Mouse (Mus musculus): ENCODE results near the gene Insr.

Insr gene

GRCm38 (mm10) chr8:3278934-3279720 is at the start of gene Insr:
Gene Insr (minus strand): TSS chr8:3279617.
- under 1% methylated on average over 61 of the region's 61 CpGs for WGBS

- WGBS = 60% methylated on average over 8 of the region's 8 CpGs
Observed at GRCm38 (mm10) chr8:3327538-3328245, 48.3 kb upstream of the Insr start.

GRCm38 (mm10) chr8:3327056-3327455 is 47.6 kb upstream of the Insr start:
- WGBS = 88% methylated on average over 1 of the region's 1 CpGs

DNA sequence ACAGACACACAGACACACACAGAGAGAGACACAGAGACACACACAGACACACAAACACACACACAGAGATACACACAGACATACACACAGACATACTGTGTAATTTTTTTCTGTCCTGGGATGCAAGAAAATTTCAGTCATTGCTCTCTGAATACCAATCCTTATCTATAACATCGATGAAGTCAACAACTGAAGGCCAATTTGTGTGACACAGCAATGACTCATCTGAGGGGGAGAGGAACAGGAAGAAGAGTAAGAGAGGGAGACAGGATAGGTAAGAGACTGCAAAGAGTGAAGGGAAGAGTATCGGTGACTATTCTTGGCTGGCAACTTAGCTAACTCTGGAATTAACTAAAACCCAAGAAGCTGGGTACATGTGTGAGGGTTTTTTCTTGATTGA is 44.8 kb upstream of the Insr start:
- WGBS = 69% methylated on average over 2 of the region's 2 CpGs

DNA sequence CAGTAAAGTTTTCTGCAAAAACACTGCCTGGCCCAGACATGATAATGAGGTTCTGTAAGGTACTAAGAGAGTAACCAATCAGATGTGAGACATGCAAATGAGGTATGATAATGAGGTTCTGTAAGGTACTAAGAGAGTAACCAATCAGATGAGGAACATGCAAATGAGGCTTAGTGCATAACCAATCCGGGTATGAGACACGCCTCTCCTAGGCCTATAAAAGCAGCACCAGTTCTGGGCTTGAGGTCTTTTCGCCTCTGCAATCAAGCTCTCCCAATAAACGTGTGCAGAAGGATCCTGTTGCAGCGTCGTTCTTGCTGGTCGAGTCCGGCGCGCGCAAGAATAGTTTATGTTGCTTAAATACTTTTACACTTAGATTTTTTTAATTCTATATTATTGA is 39.9 kb upstream of the Insr start:
- WGBS = 91% methylated on average over 11 of the region's 11 CpGs

- WGBS = 93% methylated on average over 5 of the region's 5 CpGs
Observed at GRCm38 (mm10) chr8:3316585-3316984, 37.2 kb upstream of the Insr start.

GRCm38 (mm10) chr8:3314345-3314744 is 34.9 kb upstream of the Insr start:
- 85% methylated on average over 2 of the region's 2 CpGs for WGBS

DNA sequence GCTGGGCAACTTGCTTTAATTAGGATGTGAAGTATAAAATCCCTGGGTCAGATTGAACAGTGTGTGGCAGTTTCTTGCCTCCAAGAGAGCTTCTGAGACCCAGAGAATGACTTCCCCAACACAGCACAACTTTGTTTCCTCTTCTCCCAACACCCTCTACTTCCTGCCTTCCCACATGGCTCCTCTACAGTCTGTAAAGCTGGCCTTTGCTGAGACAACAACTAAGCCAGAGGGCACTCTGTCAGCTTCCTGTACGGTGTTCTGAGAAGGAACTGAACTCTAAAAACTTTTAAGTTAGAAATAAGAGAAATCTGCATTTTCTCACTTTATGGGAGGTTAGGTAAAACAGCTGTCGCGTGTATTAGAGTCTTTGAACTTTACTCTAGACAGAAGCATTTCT is 34.4 kb upstream of the Insr start:
- 72% methylated on average over 3 of the region's 3 CpGs for WGBS

GRCm38 (mm10) chr8:3313417-3313816 is 34.0 kb upstream of the Insr start:
- 62% methylated on average over 1 of the region's 1 CpGs for WGBS

GRCm38 (mm10) chr8:3311482-3311881 is 32.1 kb upstream of the Insr start:
- 79% methylated on average over 4 of the region's 4 CpGs for WGBS

- 89% methylated on average over 11 of the region's 11 CpGs for WGBS
Observed at GRCm38 (mm10) chr8:3309636-3310035, 30.2 kb upstream of the Insr start.

GRCm38 (mm10) chr8:3308205-3308800 is 28.9 kb upstream of the Insr start:
- 89% methylated on average over 13 of the region's 13 CpGs for WGBS

DNA sequence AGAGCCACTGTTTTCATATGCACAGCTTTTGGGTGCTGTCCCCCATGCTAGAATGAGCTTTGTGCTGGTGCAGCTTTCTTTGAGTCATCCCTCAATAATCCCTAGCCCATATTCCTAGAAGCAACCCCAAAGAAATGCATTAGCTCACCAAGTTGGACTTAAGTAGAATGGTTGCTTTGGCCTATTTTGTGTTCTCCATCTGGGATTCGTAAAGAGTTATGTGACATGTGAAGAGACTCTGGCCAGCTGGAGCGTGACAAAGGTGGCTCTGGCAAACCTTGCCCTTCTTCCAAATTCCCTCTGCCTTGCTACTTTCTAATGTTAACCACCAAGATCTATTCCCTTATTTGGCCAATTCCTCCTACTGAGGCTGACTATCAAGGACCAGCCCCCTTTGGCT is 22.7 kb upstream of the Insr start:
- 72% methylated on average over 2 of the region's 2 CpGs for WGBS

DNA sequence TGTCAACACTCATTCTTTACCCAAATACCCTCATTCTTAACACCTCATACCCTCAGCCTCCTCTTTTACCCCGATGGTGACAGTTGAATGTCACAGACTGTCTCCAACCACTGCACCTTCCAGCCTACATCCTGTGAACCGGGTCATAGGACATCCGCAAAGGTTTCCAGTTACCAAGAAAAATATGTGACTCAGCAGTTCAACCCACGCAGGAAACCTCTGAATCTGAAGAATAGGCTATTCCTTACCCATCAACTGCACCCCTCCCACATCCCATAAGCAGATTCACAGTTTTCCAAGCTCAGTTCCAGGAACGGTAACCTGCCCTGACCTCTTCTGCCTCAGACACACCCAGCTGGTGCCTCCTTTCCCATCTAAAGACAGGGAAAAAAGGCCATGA is 19.9 kb upstream of the Insr start:
- WGBS = 75% methylated on average over 5 of the region's 5 CpGs

- WGBS = 46% methylated on average over 2 of the region's 2 CpGs
Observed at GRCm38 (mm10) chr8:3285824-3286223, 6.4 kb upstream of the Insr start.

- 84% methylated on average over 4 of the region's 4 CpGs for WGBS
Observed at GRCm38 (mm10) chr8:3284656-3285055, 5.2 kb upstream of the Insr start.

- 88% methylated on average over 3 of the region's 3 CpGs for WGBS
Observed at GRCm38 (mm10) chr8:3281296-3281695, 1.9 kb upstream of the Insr start.

DNA sequence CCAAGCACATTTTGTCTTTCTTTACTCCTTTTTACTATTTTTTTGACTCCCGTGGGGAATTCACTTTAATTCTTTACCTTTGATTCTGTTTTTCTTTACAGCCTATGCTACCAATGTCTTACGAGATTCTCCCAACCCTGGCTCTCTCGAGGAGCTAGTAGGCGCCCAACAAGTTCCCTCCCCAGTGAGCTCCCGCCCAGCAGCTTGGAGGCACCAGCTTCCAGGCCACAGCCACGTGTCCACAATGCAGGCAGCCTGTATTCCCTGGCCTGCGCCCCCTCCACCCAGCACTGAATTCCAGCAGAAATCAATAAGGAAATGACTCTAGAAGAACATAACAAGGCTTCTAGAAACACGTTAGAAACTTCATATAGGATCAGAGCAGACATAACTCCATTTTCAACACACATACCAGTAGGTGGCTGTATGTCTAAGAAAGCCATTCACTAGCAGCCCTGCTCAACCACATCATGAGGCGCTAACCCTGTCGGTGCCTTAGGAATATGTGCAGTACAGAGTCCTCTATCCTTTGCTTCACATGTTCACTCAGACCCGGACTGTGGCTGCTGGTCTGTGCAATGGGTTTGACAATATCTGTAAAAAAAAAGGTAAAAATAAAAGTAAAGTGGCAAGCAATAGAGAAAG is 971 bp upstream of the Insr start:
- WGBS = 24% methylated on average over 11 of the region's 11 CpGs

DNA sequence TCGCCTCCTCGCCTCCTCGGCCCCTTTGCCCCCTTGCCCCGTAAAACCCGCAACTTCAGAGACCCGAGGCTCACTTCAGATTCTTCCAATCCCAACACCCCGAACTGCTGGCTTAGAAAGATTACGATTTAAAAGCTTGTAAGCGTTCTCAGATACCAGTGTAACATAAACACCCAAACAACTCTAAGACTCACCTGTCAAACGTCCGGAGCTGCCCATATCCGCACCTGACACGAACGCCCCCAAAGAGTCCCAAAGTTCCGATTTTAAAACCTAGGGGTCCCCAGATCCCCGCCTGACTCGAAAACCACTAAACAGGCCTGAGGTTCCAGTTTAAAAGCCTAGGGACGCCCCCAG is 282 bp upstream of the Insr start:
- 2% methylated on average over 18 of the region's 18 CpGs for WGBS

- 26% methylated on average over 15 of the region's 15 CpGs for WGBS
Observed at GRCm38 (mm10) chr8:3278181-3278820, 1.1 kb downstream of the Insr start.

- WGBS = 85% methylated on average over 9 of the region's 9 CpGs
Observed at GRCm38 (mm10) chr8:3277266-3277665, 2.2 kb downstream of the Insr start.

DNA sequence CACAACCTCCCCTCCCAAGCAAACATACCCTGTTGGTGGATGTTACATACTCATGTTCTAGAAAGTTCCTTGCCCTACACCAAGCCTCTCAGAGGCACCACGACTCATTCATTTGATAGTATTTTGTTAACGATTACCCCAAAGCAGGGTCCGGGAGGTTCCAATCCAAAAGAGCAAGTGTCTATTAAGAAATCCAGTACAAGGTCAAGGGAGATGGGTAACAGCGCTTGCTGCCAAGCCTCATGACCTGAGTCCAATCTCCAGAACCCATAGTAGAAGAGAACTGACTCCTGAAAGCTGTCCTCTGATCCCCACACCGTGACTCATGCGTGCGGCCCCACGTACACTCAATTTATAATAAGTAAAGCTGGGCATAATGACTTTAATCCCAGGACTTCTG is 3.4 kb downstream of the Insr start:
- 92% methylated on average over 8 of the region's 8 CpGs for WGBS

Data from cerebral cortex, adult 2 months (tissue).